Mouse (Mus musculus): ENCODE data around the gene Tmem101.

DNA sequence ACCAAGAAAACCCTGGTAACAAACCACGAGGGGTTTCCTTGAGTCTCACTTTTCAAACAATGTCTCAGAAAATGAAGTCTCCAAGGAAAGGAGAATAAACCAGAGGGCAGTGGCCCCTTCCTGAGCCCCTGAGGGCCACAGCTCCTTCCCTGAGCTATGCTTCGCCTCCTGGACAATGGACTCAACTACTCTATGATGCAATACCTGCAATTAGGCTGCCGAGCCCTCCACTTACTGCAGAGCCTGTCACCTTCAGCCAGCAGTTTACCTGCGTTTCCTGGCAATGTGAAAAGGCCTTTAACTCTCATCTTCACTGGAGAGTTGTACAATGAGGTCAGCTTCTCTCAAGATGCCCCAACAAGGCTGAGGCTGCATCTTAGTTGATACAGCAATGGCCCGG is 12.5 kb upstream of the Tmem101 start:
- no peak for TF ChIP-seq POLR2A (IDR thresholded peaks at IDR 0.05; ENCODE audit: extremely low read depth, insufficient read depth, low read length)
- no peak for TF ChIP-seq CTCF (IDR thresholded peaks at IDR 0.05; ENCODE audit: low read depth, low read length)

Data from liver, adult 2 months (tissue).